Mouse (Mus musculus): ENCODE data around the gene Gna13.

The Gna13 gene

GRCm38 (mm10) chr11:109375412-109375811, 12.8 kb downstream of the Gna13 start:
- DNase-seq (ENCODE audit: low spot score in 2 of 2): no peak

DNA sequence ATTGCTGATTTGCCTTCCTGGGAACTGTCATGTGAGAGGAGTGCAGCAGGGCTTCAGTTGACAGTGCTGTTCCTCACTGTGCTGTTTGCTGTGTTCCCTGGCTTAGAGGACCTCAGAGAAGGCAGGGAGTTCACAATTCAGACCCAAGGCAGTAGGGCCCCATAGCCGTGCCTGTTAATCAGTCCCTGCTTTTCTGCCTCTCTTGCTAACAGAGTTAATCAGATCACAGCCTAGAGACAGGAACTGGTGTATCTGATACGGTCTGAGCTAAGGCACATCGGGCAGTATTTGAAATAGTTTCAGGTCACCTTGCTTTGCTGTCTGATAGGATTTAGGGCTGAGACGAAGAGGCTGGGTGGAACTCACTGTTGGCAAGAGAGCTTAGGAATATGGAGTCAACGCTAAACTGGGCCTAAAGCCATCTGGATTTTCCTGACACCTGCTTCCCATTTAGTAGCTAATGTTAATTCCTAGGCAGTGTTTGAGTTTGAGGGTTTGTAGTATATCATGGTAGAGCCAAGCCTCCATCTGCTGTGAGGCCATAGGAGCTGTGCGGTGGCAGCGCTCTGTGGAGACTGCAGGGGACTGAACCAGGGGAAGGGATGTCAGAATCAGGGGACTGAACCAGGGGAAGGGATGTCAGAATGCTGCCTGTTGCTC, 14.0 kb downstream of the Gna13 start:
- DNase-seq (ENCODE audit: low spot score in 2 of 2): no peak

GRCm38 (mm10) chr11:109377477-109377876, 14.8 kb downstream of the Gna13 start:
- no peak for DNase-seq (ENCODE audit: low spot score in 2 of 2)

- no peak for DNase-seq (ENCODE audit: low spot score in 2 of 2)
Measured at GRCm38 (mm10) chr11:109378051-109378450, 15.4 kb downstream of the Gna13 start.

DNA sequence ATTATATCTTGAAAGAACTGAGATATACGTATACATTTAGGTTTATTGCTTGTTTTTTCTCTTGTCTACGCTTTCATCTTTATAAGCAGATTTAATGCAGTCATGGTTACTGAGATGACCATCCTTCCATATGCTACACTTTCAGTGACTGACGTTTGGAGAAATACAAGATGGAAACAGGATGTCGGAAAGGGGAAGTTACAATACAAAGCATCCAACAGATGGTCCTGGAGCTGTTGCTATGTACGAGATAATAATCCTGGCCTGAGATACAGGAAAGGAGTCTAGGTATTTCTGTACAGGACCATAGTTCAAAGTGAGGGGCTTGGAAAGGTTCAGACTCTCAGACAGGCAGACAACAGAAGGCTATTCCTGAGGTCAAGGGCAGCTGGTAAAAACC, 18.0 kb downstream of the Gna13 start:
- DNase-seq (ENCODE audit: low spot score in 2 of 2): no peak

GRCm38 (mm10) chr11:109385296-109385695, 22.7 kb downstream of the Gna13 start:
- DNase-seq (ENCODE audit: low spot score in 2 of 2): no peak

DNA sequence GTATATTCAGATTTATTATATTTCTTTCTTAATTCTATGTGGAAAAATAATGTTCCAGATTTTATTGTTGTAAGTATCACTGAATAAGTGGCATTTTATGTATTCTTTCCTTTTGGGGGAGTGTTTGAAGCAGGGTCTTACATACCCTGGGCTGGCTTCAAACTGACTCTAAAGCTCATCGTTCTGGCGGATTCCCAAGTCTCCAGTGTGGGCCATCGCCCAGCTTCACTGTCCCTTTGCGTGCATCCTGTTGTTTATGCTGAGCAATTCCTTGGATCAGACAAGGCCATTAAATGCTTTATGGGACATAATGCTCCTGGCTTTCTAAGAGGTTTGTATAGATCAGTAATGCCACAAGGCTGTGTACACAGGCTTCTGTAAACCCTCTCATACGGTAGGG, 26.4 kb downstream of the Gna13 start:
- no peak for DNase-seq (ENCODE audit: low spot score in 2 of 2)

DNA sequence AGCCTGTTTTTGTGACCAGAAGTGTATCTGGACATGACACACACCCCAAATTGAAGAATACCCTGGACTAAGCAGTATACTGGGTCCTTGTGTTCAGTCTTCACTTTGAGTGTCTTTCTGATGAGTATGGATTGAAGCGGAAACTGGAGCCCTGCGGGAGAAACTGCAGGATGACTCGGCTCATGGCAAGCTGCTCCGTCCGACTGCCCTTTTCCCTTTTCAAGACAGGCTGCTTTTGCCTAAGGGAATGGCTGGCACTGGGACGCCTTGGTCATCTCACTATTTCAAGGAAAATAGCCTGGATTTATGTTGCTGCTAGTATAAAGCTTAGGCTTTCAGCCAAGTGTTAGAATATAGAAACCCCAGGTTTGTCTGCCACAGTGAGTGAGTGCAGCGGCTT, 28.6 kb downstream of the Gna13 start:
- no peak for DNase-seq (ENCODE audit: low spot score in 2 of 2)

DNA sequence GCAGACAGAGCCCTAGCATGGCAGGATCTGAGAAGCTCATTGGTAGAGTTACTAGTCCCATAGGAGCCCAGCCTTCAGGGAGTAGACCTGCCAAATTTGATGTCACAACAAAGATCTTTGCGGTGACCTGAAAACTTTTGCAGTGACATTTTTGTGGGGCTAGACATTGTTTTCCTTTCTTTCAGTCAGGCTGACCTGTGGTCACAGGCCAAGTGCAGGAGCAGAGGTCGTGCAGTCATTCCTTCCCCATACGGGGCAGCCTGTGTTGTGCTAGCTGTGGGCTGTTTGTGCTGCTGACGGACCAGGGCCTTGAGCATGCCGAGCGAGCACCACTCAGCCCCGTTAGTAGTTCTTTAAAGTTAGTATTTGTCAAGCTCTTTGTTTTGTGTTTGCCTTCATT, 29.1 kb downstream of the Gna13 start:
- DNase-seq (ENCODE audit: low spot score in 2 of 2): no peak

GRCm38 (mm10) chr11:109392601-109393000, 30.0 kb downstream of the Gna13 start:
- no peak for DNase-seq (ENCODE audit: low spot score in 2 of 2)

- no peak for DNase-seq (ENCODE audit: low spot score in 2 of 2)
Measured at GRCm38 (mm10) chr11:109394758-109395157, 32.1 kb downstream of the Gna13 start.

DNA sequence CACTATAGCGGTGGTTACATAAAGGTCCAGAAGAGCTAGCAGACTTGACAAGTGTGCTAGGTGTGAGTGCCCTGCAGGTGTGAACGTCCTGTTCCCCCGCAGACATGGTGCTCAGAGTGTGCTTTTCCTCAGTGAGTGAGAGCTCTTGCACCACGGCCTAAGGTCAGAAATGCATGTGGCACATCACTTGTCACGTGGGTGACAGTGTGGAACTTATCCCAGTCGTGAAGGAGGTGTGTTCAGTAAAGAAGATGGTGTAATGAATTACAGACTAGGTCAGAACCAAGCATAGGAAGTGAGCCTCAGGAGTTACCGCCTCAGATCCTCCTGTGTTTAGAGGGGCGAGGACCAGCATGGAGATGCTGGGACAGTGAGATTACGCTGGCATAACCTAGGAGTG, 32.7 kb downstream of the Gna13 start:
- DNase-seq (ENCODE audit: low spot score in 2 of 2): no peak

DNA sequence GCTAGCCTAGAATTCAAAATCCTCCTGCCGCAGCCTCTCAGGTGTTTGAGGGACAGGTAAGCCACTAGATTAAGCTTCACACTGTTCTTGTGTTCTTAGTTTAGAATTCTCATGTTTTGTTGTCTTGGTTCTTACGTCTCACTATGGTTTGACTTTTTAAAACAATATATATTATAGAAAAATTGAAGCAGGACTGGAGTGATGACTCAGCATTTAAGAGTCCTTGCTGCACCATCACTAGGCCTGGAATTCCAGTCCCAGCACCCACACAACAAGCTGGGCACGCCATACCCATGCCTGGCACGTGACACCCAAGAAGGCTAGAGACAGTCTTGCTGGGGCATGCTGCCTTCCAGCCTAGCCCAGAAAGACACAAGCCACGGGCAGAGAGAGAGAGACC, 43.8 kb downstream of the Gna13 start:
- no peak for DNase-seq (ENCODE audit: low spot score in 2 of 2)

DNA sequence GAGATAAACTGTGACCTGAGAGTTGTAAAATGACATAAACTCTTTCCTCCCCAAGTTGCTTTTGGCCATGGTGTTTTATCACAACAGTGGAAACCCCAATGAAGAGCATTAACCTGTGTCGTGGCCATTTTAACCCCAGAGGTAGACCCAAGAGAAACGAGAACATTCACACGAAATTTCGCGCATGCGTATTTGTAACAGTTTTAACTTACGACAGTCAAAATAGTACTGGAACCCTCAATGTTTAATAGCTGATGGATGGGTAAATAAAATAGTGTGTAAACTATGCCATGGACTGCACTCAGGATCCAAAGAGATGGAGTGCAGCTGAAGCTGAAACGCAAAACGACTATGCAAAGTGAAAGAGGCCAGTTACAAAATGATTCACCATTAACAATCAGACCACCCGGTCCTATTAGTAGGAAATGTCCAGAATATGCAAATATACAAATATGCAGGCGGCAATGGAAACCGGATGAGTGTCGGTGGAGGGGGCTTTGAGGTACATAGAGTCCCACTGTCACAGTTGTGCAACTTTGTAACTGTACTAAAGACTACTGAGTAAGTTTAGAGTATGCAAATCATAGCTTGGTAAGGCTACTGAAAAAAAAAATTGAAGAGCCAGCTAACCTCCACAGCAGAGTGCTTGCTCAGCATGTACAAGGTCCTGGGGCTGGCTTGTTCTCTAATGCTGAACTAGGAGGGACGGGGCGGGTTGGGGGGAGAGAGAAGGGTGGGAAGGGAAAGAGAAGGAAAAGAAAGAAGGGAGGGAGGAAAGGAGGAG, 47.8 kb downstream of the Gna13 start:
- DNase-seq (ENCODE audit: low spot score in 2 of 2): no peak

GRCm38 (mm10) chr11:109413617-109414016, 51.0 kb downstream of the Gna13 start, which contains the start of gene 9930022D16Rik:
Gene 9930022D16Rik (plus strand): TSS chr11:109413917.
- no peak for DNase-seq (ENCODE audit: low spot score in 2 of 2)

- no peak for DNase-seq (ENCODE audit: low spot score in 2 of 2)
Measured at GRCm38 (mm10) chr11:109414802-109415201, 52.2 kb downstream of the Gna13 start.

GRCm38 (mm10) chr11:109416709-109417420, 54.2 kb downstream of the Gna13 start:
- no peak for DNase-seq (ENCODE audit: low spot score in 2 of 2)

GRCm38 (mm10) chr11:109417472-109418040, 54.9 kb downstream of the Gna13 start:
- no peak for DNase-seq (ENCODE audit: low spot score in 2 of 2)

DNA sequence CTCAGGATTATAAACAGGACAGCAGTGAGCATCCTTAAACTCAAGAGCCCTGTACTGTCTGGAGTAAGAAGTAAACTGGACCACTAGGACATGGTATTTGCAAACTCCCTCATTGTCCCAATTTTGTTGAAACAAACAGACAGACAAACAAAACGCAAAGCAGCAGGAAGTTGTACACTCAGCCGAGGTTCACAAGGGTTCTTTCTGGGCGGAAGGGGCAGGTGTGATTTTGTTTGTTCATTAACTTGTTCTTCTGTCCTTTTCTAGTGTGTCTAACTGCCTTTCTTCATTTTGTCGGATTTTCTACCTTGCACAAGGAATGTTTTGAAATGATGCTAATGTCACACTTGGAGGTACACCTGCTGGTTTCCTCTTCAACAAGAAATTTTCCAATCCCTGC, 56.8 kb downstream of the Gna13 start:
- no peak for DNase-seq (ENCODE audit: low spot score in 2 of 2)

GRCm38 (mm10) chr11:109419961-109420566, 57.4 kb downstream of the Gna13 start:
- DNase-seq (ENCODE audit: low spot score in 2 of 2): no peak

- DNase-seq (ENCODE audit: low spot score in 2 of 2): no peak
Measured at GRCm38 (mm10) chr11:109420567-109420962, 57.9 kb downstream of the Gna13 start.

GRCm38 (mm10) chr11:109421205-109421604, 58.6 kb downstream of the Gna13 start:
- no peak for DNase-seq (ENCODE audit: low spot score in 2 of 2)

Data from frontal cortex, postnatal 36 days (tissue).